ENCODE assay signal across 8 mouse cellular contexts in genomic region chr8:71568941-71569340, GRCm38 (mm10). TPM values are rescaled to one million over a fixed set of nuclear protein-coding genes. Genes with fewer than 3 reads are reported as not detected.
A peak's percentile ranks its signal among the peaks of the same experiment; 100 is the strongest.
DNase-seq lines count a peak whose midpoint lies in the region; ATAC-seq and TF ChIP-seq lines count a peak whose summit lies in the region.

No protein-coding gene starts in this region.

- H3K4me1 ChIP-seq in kidney, embryonic 15.5 days, result peaks cover 34% of the 10 kb centered on the region
- H3K4me1 ChIP-seq in embryonic facial prominence, embryonic 15.5 days, result peaks cover 27% of the 10 kb centered on the region

- peaks cover 5% of the 10 kb centered on the region for H3K9me3 ChIP-seq in kidney, embryonic 15.5 days (replicated peaks)
- H3K9me3 ChIP-seq in embryonic facial prominence, embryonic 15.5 days (replicated peaks), result 0 out of 2 replicates have a peak, but pooled peaks cover 5% of the 10 kb centered on the region

- ATAC-seq in kidney, embryonic 15.5 days (replicated peaks; ENCODE audit: low FRiP score), result no peak
- ATAC-seq in embryonic facial prominence, embryonic 15.5 days (ENCODE audit: insufficient number of reproducible peaks, low FRiP score, low TSS enrichment, low read depth), result no peak

- peak overlapping the region; percentile 53; the same call in 1 of the 2 replicates for H3K9ac ChIP-seq in kidney, embryonic 15.5 days
- peak overlapping the region; percentile 39; the same call in 1 of the 2 replicates for H3K9ac ChIP-seq in embryonic facial prominence, embryonic 15.5 days

- 26% methylated on average over 6 of the region's 6 CpGs for WGBS in kidney, embryonic 15.5 days
- 15% methylated on average over 6 of the region's 6 CpGs for WGBS in embryonic facial prominence, embryonic 15.5 days

- no peak for DNase-seq in kidney, postnatal 10 days
- peak; percentile 41 for DNase-seq in induced T-regulatory cell, adult 2 months (ENCODE audit: low read depth)
- no peak for DNase-seq in frontal cortex, postnatal 36 days (ENCODE audit: low spot score in 2 of 2)
- DNase-seq in layer of hippocampus, adult 11-12 months (ENCODE audit: low spot score), result no peak
- no peak for DNase-seq in embryo, embryonic 9.5 days (ENCODE audit: extremely low spot score)

- peak overlapping the region; percentile 62 for H3K4me3 ChIP-seq in kidney, embryonic 15.5 days (replicated peaks)
- H3K4me3 ChIP-seq in embryonic facial prominence, embryonic 15.5 days (replicated peaks), result peak overlapping the region; percentile 64
- H3K4me3 ChIP-seq in myocyte, result peak overlapping the region; percentile 35

- H3K27ac ChIP-seq in kidney, embryonic 15.5 days, result peak overlapping the region; percentile 97
- peak overlapping the region; percentile 93 for H3K27ac ChIP-seq in embryonic facial prominence, embryonic 15.5 days (replicated peaks)

- no peaks in the 10 kb centered on the region for H3K27me3 ChIP-seq in kidney, embryonic 15.5 days
- H3K27me3 ChIP-seq in embryonic facial prominence, embryonic 15.5 days, result 0 out of 2 replicates have a peak, but pooled peaks cover 3% of the 10 kb centered on the region
- H3K27me3 ChIP-seq in myocyte (ENCODE audit: control insufficient read depth, insufficient read depth, insufficient read length), result no peaks in the 10 kb centered on the region

- H3K4me2 ChIP-seq in kidney, embryonic 15.5 days, result peak overlapping the region; percentile 92
- H3K4me2 ChIP-seq in embryonic facial prominence, embryonic 15.5 days (replicated peaks), result peak overlapping the region; percentile 85
- peak overlapping the region; percentile 18 for H3K4me2 ChIP-seq in myocyte (ENCODE audit: low read depth)

- TF ChIP-seq POLR2A in myocyte (IDR thresholded peaks at IDR 0.05; ENCODE audit: insufficient read length, low read depth), result no peak

- H3K36me3 ChIP-seq in kidney, embryonic 15.5 days, result no peaks in the 10 kb centered on the region
- no peaks in the 10 kb centered on the region for H3K36me3 ChIP-seq in embryonic facial prominence, embryonic 15.5 days
- no peaks in the 10 kb centered on the region for H3K36me3 ChIP-seq in myocyte (ENCODE audit: control insufficient read depth, insufficient read depth)

- no peaks in the 10 kb centered on the region for H3K79me2 ChIP-seq in myocyte (ENCODE audit: control insufficient read depth, insufficient read depth)

- no peak overlapping the region for H3ac ChIP-seq in myocyte (ENCODE audit: control insufficient read depth, insufficient read length)

TF ChIP-seq in myocyte, 11 proteins besides CTCF, POLR2A, EP300 and RAD21:
- no peak for TF ChIP-seq E2F4 (IDR thresholded peaks at IDR 0.05; ENCODE audit: insufficient read depth)
- TF ChIP-seq SRF (IDR thresholded peaks at IDR 0.05; ENCODE audit: control insufficient read depth, insufficient read length, low read depth), result no peak

RNA-seq across cellular contexts. Expression of gene Slc27a1, which starts 0.3 kb away (rescaled TPM):
- 44.5 and 45.3 TPM in 2 replicates for polyA plus RNA-seq in kidney, embryonic 15.5 days (2015; fragmentation: Nextera tagmentation; extraction: Ambion mirVana)
- 51.1 and 55.7 TPM in 2 replicates for polyA plus RNA-seq in embryonic facial prominence, embryonic 15.5 days (2015; fragmentation: Nextera tagmentation; extraction: Ambion mirVana)
- polyA plus RNA-seq in myocyte (2012; fragmentation: generic; extraction: Trizol), result 33.9 TPM

RNA-seq across cellular contexts. Expression of gene Nxnl1, which starts 2.5 kb away (rescaled TPM):
- 0.18 and 0.36 TPM in 2 replicates for polyA plus RNA-seq in kidney, embryonic 15.5 days (2015; fragmentation: Nextera tagmentation; extraction: Ambion mirVana)
- polyA plus RNA-seq in embryonic facial prominence, embryonic 15.5 days (2015; fragmentation: Nextera tagmentation; extraction: Ambion mirVana), result 0.13 and 0.18 TPM in 2 replicates
- polyA plus RNA-seq in myocyte (2012; fragmentation: generic; extraction: Trizol), result 0.04 TPM

RNA-seq across cellular contexts. Expression of gene Tmem221, which starts 10.3 kb away (rescaled TPM):
- 10.6 and 12.8 TPM in 2 replicates for polyA plus RNA-seq in kidney, embryonic 15.5 days (2015; fragmentation: Nextera tagmentation; extraction: Ambion mirVana)
- 1.2 and 1.7 TPM in 2 replicates for polyA plus RNA-seq in embryonic facial prominence, embryonic 15.5 days (2015; fragmentation: Nextera tagmentation; extraction: Ambion mirVana)
- polyA plus RNA-seq in myocyte (2012; fragmentation: generic; extraction: Trizol), result 0.20 TPM

RNA-seq across cellular contexts. Expression of gene Pgls, which starts 23.0 kb away (rescaled TPM):
- polyA plus RNA-seq in kidney, embryonic 15.5 days (2015; fragmentation: Nextera tagmentation; extraction: Ambion mirVana), result 232 and 247 TPM in 2 replicates
- 220 and 229 TPM in 2 replicates for polyA plus RNA-seq in embryonic facial prominence, embryonic 15.5 days (2015; fragmentation: Nextera tagmentation; extraction: Ambion mirVana)
- polyA plus RNA-seq in myocyte (2012; fragmentation: generic; extraction: Trizol), result 248 TPM

RNA-seq across cellular contexts. Expression of gene Mvb12a, which starts 26.2 kb away (rescaled TPM):
- polyA plus RNA-seq in kidney, embryonic 15.5 days (2015; fragmentation: Nextera tagmentation; extraction: Ambion mirVana), result 98.3 and 99.8 TPM in 2 replicates
- 86.8 and 92.9 TPM in 2 replicates for polyA plus RNA-seq in embryonic facial prominence, embryonic 15.5 days (2015; fragmentation: Nextera tagmentation; extraction: Ambion mirVana)
- polyA plus RNA-seq in myocyte (2012; fragmentation: generic; extraction: Trizol), result 61.5 TPM

Comparison
In these comparisons a context has a peak if more than half of its experiments do, and no peak if none do; other contexts are left out.
1. H3K4me2 ChIP-seq: peak in every context shown above with its lines; median percentile 92 in kidney, embryonic 15.5 days; 85 in embryonic facial prominence, embryonic 15.5 days; 18 in myocyte.